Mouse (Mus musculus) thymus, postnatal 10 days (tissue): Measurements from ENCODE around the gene Scube2.

Experiments used
- DNase-seq, 2 experiments: peaks; one replicate each; pipeline ENCODE4 v3.0.0; 2021; ENCODE audit warnings: low spot score in 2 of 2

Gene Scube2

DNA sequence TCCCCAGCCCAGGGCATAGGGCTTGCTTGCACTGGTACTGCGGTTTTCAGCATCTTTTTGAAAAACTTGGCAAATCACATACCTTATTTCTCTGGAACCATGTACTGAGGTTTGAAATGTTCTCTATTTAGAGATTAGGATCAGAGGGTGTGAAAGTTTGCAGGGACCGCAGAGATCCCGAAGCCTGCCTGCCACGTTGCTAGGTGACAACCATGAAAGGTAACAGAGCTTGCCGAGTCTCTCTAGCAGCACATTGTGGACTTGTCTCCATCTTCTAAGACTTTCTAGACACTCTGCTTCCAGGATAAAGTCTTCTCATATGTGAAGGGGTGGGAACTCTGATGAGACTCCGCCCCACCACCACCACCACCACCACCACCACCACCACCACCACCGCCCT is 13.5 kb downstream of the Scube2 start:
- no peak for DNase-seq

GRCm38 (mm10) chr7:109850531-109850930 is 14.9 kb downstream of the Scube2 start:
- DNase-seq, result no peak

DNA sequence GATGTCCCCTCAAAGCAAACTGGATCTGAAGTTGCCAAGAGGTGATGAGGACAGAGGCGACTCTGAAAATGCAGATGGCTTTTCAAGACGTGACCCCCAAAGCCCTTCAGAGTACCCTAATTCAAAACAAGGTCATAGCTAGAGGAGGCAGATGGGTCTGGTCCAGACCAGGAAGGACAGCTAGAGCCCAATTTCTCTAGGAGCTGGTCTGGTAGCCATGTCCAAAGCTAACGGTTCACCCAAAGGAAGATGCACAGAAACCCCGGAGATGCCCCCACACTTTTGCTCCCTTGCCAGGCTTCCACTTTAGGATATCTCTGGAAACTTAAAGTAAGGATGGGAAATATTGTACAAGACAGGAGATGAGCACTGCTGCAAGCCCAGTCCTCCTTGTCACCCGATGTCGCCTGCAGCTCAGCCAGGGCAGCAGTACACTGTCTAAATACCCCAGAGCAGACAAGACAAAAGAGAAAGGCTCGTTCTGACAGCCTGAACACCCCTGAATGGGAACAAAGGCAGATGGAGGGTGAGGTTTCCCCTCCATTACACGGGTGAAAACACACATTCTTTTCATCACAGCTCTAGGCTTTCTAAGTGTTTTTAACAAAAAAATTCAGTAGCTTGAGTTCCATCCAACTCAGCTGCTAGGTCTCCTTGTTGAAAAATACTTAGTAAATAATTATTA is 15.6 kb downstream of the Scube2 start:
- no peak for DNase-seq

- no peak for DNase-seq
These were observed 16.4 kb downstream of the Scube2 start for GRCm38 (mm10) chr7:109848867-109849733.

DNA sequence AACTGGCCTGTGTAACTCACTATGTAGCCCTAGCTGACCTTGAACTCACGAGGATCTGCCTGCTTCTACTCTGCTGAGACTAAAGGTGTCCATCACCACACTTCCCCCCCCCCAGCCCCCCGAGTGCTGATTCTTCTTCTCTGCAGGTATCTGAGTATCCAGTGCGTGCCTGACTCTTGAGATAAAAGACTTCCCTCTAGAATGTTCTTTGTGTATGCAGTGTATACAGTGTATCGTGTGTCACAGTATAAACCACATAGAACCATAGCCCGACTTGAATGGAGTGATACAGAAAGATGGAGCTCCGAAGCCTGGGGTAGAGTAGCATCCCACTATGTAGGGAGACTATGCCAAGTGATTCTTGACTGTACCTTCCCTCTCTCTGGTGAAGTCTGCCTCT is 21.4 kb downstream of the Scube2 start:
- no peak for DNase-seq

DNA sequence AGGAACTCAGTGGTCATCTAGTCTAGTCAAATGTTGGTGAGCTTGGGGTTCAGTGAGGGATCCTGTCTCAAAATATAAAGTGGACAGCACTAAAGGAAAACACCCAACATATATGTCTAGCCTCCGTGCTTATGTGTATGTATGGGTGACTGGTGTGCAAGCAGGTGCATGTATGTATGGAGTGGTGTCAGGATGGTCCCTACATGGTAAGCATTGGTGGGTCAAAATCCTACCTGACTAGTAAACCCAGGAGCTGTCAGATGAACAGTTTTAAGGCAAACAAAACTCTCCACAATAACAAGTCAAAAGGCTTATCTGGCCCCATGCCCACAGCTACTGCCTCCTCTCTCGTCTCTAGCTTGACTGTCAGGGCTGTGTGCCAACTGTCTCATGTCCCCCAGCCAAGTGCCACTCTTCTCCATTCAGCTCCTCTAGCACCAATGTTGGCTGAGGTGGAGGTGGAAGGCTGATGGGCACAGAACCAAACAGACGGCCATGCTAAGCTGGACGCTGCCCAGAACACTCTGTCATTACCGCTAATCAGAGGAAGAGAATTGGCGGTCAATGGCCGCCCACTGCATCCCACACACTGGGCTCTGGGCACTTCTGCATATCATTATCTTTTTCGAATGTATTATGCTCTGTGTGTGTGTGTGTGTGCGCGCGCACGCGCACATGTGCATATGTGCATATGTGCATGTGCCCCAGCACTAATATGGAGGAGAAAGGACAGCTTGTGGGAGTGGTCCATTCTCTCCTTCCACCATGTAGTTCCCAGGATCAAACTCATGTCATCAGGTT is 23.7 kb downstream of the Scube2 start:
- DNase-seq, result no peak

GRCm38 (mm10) chr7:109841031-109841430 is 24.4 kb downstream of the Scube2 start:
- no peak for DNase-seq

DNA sequence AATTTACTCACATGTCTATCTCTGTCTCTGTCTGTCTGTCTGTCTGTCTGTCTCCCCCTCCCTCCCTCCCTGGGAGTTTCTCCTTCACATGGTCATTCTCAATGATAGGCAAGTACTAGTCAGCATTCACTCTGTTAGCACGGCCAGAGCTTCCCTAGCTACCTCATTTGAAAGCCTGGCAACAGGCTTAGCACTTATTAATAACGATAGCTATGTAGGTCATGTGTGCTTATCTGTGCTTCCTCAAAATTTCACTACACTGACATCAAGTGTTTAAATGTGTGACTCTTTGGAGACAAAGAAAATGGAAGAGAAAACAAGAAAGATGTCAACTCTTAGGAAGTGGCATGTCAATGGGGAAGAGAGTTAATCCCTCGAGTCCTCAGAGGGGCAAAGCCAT is 26.9 kb downstream of the Scube2 start:
- DNase-seq, result no peak

- DNase-seq, result no peak
These were observed 27.8 kb downstream of the Scube2 start for GRCm38 (mm10) chr7:109837651-109838050.

DNA sequence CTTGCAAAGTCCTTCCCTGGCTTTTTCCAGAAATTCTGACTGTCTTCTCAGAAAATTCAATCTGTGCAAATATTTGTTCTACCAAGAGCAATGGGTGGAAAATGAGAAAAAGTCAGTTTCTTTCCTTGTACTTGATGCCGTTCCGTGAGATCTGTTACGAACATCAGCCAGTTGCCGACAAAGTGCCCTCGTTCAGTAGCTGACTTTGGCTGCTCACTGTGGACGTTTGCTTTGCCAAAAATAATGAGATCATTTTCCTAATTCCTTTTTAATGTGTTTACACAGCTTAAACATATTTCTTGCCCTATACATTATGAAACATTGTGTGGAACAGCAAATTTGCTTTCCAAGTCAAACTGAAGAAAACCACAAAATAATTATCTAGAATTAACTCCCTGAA is 30.6 kb downstream of the Scube2 start:
- no peak for DNase-seq

DNA sequence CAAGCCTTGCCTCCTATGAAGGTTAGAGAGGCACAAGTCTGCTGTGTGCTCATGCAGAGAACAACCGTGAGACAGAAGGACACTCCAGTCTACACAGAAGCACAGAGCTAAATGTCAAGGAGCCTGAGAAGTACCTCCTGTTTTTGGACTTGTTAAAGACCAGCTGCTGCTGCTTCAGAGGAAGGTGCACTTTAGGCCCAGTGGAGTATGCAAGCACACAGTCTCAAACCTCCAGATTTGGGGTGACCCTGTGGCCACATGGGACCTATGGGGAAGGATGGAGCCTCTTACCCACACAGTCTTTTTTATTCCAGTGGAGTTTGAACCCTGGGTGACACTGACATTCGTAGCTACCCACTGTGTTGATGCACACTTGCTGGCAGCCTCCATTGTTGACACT is 34.1 kb downstream of the Scube2 start:
- no peak for DNase-seq

DNA sequence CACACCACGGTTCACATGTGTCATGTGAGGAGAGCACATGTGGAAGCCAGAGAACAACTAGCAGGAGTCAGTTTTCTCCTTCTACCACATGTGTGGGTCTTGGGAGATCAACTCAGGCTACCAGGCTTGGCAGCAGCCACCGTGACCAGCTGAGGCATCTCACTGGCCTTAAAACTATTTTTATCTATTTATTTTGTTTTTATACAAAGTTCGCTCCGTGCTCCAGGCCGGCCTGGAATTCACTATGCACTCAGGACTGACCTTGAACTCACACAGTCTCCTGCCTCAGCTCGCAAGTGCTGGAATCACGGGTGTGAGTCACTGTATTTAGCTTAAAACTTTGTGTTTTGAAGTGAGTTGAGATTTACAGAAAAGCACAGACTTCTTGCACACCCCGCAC is 38.6 kb downstream of the Scube2 start:
- DNase-seq, result no peak

GRCm38 (mm10) chr7:109825293-109825692 is 40.2 kb downstream of the Scube2 start:
- no peak for DNase-seq

DNA sequence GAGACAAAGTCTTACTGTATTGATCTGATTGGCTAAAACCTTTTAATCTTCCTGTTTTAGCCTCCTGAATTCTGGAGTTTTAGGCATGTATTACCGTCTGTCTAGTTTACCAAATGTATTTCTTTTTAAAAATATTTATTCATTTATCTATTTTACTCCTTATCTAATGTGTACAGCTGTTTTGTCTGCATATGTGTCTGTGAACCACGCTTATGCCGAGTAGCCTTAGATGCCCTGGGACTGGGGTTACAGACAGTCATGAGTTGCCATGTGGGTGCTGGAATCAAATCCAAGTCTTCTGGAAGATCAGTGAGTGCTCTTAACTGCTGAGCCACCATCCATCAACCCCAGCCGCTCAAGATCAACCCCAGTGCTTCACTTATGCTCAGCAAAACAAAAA is 46.9 kb downstream of the Scube2 start:
- no peak for DNase-seq

DNA sequence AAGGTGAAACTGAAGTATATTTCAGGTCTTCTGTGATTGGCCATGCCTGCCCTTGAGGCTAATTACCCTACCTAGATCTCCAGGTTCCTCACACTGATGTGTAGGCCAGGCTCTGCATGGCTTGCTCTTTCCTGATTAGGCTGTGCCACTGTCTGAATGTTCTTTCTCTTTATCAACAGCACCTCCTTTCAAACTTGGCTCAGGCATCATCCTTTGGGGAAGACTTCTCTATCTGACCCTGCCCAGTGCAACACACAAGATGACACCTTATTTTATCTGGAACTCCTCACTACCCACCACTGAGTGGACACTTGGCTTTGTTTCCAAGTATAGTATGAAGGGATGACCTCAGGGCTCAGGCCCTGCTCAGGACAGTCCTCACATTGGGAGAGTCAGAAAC is 47.5 kb downstream of the Scube2 start:
- no peak for DNase-seq

GRCm38 (mm10) chr7:109813330-109814140 is 51.9 kb downstream of the Scube2 start:
- DNase-seq, result no peak

DNA sequence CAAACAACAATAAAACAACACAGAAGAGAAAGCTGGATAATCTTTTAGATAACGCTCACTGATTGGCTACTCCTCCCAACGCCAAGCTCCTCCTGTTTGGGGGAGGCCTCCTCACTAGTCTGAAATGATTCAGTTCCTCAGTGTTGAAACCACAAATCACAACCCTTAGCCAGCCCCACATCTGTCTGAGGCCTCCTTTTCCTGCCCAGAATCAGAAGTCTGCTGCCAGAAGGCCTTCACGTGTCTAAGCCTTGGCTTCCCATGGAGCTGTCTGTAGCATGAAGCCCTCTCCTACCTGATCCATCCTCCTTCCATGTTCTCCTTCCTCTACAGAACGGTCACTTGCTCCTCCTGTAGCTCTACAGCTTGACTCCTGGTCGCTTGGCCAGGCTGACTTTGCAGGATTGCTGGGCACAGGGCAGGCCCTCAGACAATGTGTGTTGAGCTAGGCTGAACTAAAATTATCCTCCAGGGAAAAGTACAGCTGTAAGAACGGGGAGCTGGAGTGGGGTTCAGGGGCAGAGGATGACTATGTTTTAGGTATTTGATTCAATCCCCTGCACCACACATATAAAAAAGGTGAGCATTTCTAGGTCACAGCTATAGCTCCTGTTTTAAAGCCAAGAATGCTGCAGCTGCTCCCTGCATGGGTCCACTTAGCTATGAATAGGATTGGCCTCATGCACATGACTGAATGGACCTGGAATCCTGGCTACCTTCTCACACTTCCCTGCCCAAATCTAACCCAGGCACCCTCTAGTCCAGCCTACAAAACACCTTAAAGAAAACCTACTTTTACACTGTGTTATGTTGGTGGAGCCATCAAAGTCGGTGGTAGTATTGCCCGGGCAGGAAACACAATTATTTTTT is 57.6 kb downstream of the Scube2 start:
- DNase-seq, result no peak

- peak in 1 of 2 experiments; percentile 35 for DNase-seq
These were observed 60.6 kb downstream of the Scube2 start for GRCm38 (mm10) chr7:109804843-109805242.

GRCm38 (mm10) chr7:109804355-109804754 is 61.1 kb downstream of the Scube2 start:
- DNase-seq, result no peak

- DNase-seq, result no peak
These were observed 62.0 kb downstream of the Scube2 start for GRCm38 (mm10) chr7:109803516-109803915.

DNA sequence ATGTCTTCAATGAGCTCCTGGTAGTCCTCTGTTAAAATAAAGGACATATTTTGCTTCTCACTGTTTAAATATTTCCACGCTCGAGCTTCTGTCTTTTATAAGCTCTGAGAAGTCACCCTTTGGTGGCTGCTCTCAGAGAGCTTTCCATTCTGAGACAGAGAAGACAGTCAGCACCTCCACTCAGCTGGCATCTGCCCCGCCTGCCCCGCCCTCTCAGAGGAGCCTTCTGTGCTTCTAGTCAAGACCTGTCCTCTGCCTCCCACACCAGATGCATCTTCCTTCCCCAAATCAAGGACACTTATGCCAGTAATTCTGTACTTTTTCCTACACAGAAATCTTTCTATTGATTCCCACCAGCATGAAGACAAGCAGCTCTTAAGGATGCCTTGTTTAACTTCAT is 64.9 kb downstream of the Scube2 start:
- DNase-seq, result no peak
